Mouse (Mus musculus): ENCODE results near the gene Gm29735. TPM values are rescaled to one million over a fixed set of nuclear protein-coding genes. Genes with fewer than 3 reads are reported as not detected.
A peak's percentile ranks its signal among the peaks of the same experiment; 100 is the strongest.
"Not testable (repeated sequence)": the region's sequence is repeated elsewhere in the genome, so short reads cannot be mapped to it uniquely, and the experiment has no call there.

Gene Gm29735
- polyA plus RNA-seq (2021), result not detected

GRCm38 (mm10) chr7:142157013-142157412 is at the start of gene Gm29735:
Gm29735 (minus strand) TSS chr7:142157113.
- ATAC-seq; POLR2A ChIA-PET; in situ Hi-C loops (cut with MboI; ENCODE audit: low pct_unique_long_range_greater_than_20kb); DNase-seq (ENCODE audit: low read depth, low spot score); CTCF ChIA-PET: not testable (repeated sequence)
- peaks cover 11% of the 10 kb centered on the region for H3K27me3 ChIP-seq

GRCm38 (mm10) chr7:142205488-142205887 is 48.6 kb upstream of the Gm29735 start:
- no peak for ATAC-seq
- ChIA-PET POLR2A (interaction anchor here (0.6 kb wide), 1 partner anchor 62 kb away, joined by 3 read pairs; no protein-coding TSS in a partner anchor), CTCF (no interaction called here)
- no peaks in the 10 kb centered on the region for H3K27me3 ChIP-seq
- in situ Hi-C loops (cut with MboI; ENCODE audit: low pct_unique_long_range_greater_than_20kb), result no loop called here
- no peak for TF ChIP-seq CTCF (IDR thresholded peaks at IDR 0.05)
- no peak for DNase-seq (ENCODE audit: low read depth, low spot score)

GRCm38 (mm10) chr7:142201064-142201463 is 44.2 kb upstream of the Gm29735 start, which contains the start of gene Krtap5-3:
Krtap5-3 (plus strand) TSS chr7:142201364.
- ATAC-seq, result no peak
- ChIA-PET POLR2A (no interaction called here), CTCF (no interaction called here)
- in situ Hi-C loops (cut with MboI; ENCODE audit: low pct_unique_long_range_greater_than_20kb), result no loop called here
- H3K27me3 ChIP-seq, result no peaks in the 10 kb centered on the region
- no peak for TF ChIP-seq CTCF (IDR thresholded peaks at IDR 0.05)
- no peak for DNase-seq (ENCODE audit: low read depth, low spot score)

GRCm38 (mm10) chr7:142198748-142199147 is 41.8 kb upstream of the Gm29735 start:
- DNase-seq (ENCODE audit: low read depth, low spot score) (no peak), ATAC-seq (peak; percentile 8)
- CTCF ChIA-PET, result no interaction called here
- POLR2A ChIA-PET, result no interaction called here
- in situ Hi-C loops (cut with MboI; ENCODE audit: low pct_unique_long_range_greater_than_20kb), result loop anchor here (10.0 kb wide), 1 partner anchor 1264 kb away; no protein-coding TSS in a partner anchor
- peaks cover 4% of the 10 kb centered on the region for H3K27me3 ChIP-seq
- TF ChIP-seq CTCF (IDR thresholded peaks at IDR 0.05), result no peak

GRCm38 (mm10) chr7:142190289-142190688 is 33.4 kb upstream of the Gm29735 start, which contains the start of gene Gm10153:
Gm10153 (minus strand) TSS chr7:142190389.
- in situ Hi-C loops (cut with MboI; ENCODE audit: low pct_unique_long_range_greater_than_20kb), result loop anchor here (10.0 kb wide), 1 partner anchor 1255 kb away; no protein-coding TSS in a partner anchor
- no peak for TF ChIP-seq CTCF (IDR thresholded peaks at IDR 0.05)
- DNase-seq (ENCODE audit: low read depth, low spot score), result no peak
- peaks cover 9% of the 10 kb centered on the region for H3K27me3 ChIP-seq
- ChIA-PET POLR2A (no interaction called here), CTCF (no interaction called here)
- ATAC-seq, result no peak

- ATAC-seq (no peak), DNase-seq (ENCODE audit: low read depth, low spot score) (no peak)
- POLR2A ChIA-PET, result no interaction called here
- TF ChIP-seq CTCF (IDR thresholded peaks at IDR 0.05), result no peak
- peaks cover 11% of the 10 kb centered on the region for H3K27me3 ChIP-seq
- in situ Hi-C loops (cut with MboI; ENCODE audit: low pct_unique_long_range_greater_than_20kb), result no loop called here
- CTCF ChIA-PET, result no interaction called here
Observed at GRCm38 (mm10) chr7:142188156-142188555, 31.2 kb upstream of the Gm29735 start.

- H3K27me3 ChIP-seq, result peaks cover 25% of the 10 kb centered on the region
- DNase-seq (ENCODE audit: low read depth, low spot score) (no peak), ATAC-seq (no peak)
- TF ChIP-seq CTCF (IDR thresholded peaks at IDR 0.05), result no peak
- POLR2A ChIA-PET, result no interaction called here
- in situ Hi-C loops (cut with MboI; ENCODE audit: low pct_unique_long_range_greater_than_20kb), result no loop called here
- CTCF ChIA-PET, result no interaction called here
Observed at GRCm38 (mm10) chr7:142181021-142181420, 24.1 kb upstream of the Gm29735 start.

GRCm38 (mm10) chr7:142178685-142179084 is 21.8 kb upstream of the Gm29735 start:
- DNase-seq (ENCODE audit: low read depth, low spot score) (no peak), ATAC-seq (no peak)
- TF ChIP-seq CTCF (IDR thresholded peaks at IDR 0.05), result no peak
- peaks cover 20% of the 10 kb centered on the region for H3K27me3 ChIP-seq
- in situ Hi-C loops (cut with MboI; ENCODE audit: low pct_unique_long_range_greater_than_20kb), result no loop called here
- ChIA-PET POLR2A (no interaction called here), CTCF (no interaction called here)

- POLR2A ChIA-PET; in situ Hi-C loops (cut with MboI; ENCODE audit: low pct_unique_long_range_greater_than_20kb); ATAC-seq; DNase-seq (ENCODE audit: low read depth, low spot score); CTCF ChIA-PET; H3K27me3 ChIP-seq: not testable (repeated sequence)
Observed at GRCm38 (mm10) chr7:142175905-142176304, 19.0 kb upstream of the Gm29735 start, which contains the start of gene Krtap5-2. Krtap5-2 (minus strand) TSS chr7:142176005.

- DNase-seq (ENCODE audit: low read depth, low spot score), result no peak
- POLR2A ChIA-PET, result no interaction called here
Observed at GRCm38 (mm10) chr7:142169836-142170235, 12.9 kb upstream of the Gm29735 start.

GRCm38 (mm10) chr7:142165639-142166038 is 8.7 kb upstream of the Gm29735 start, which contains the start of gene Gm4553:
Gm4553 (minus strand) TSS chr7:142165739.
- DNase-seq (ENCODE audit: low read depth, low spot score); in situ Hi-C loops (cut with MboI; ENCODE audit: low pct_unique_long_range_greater_than_20kb); ATAC-seq; CTCF ChIA-PET; H3K27me3 ChIP-seq; POLR2A ChIA-PET: not testable (repeated sequence)

More at GRCm38 (mm10) chr7:142169836-142170235, 12.9 kb upstream of the Gm29735 start:
- in situ Hi-C loops (cut with MboI; ENCODE audit: low pct_unique_long_range_greater_than_20kb), result no loop called here
- CTCF ChIA-PET, result no interaction called here
- H3K27me3 ChIP-seq, result peaks cover 13% of the 10 kb centered on the region
- no peak for ATAC-seq
- TF ChIP-seq CTCF (IDR thresholded peaks at IDR 0.05), result peak; percentile 47

- POLR2A ChIA-PET, result no interaction called here
- DNase-seq (ENCODE audit: low read depth, low spot score) (no peak), ATAC-seq (no peak)
- CTCF ChIA-PET, result no interaction called here
- in situ Hi-C loops (cut with MboI; ENCODE audit: low pct_unique_long_range_greater_than_20kb), result no loop called here
- TF ChIP-seq CTCF (IDR thresholded peaks at IDR 0.05), result no peak
- peaks cover 10% of the 10 kb centered on the region for H3K27me3 ChIP-seq
Observed at GRCm38 (mm10) chr7:142159366-142159765, 2.5 kb upstream of the Gm29735 start.
